Mouse (Mus musculus) brain, embryonic 14.5 days (tissue): ENCODE data around the gene Zbtb9. TPM values are rescaled to one million over a fixed set of nuclear protein-coding genes. Genes with fewer than 3 reads are reported as not detected.

Experiments used
- DNase-seq: peaks from one replicate; pipeline ENCODE4 v3.0.0-alpha.2; 2011; ENCODE audit warnings: low read depth
- CTCF ChIP-seq: fragments of 200-500 bp; IDR thresholded peaks from 2 replicates; pipeline ENCODE4 v1.5.1; 2012; ENCODE audit warnings: inconsistent platforms, mild to moderate bottlenecking, moderate library complexity, borderline replicate concordance; ENCODE audit not compliant: insufficient read depth, insufficient read length; ENCODE audit errors: extremely low read depth
- POLR2A ChIP-seq: fragments of 200-500 bp; IDR thresholded peaks from 2 replicates; pipeline ENCODE4 v1.6.1; 2012; ENCODE audit warnings: mild to moderate bottlenecking, inconsistent platforms, borderline replicate concordance; ENCODE audit not compliant: poor library complexity, insufficient read depth, insufficient read length, severe bottlenecking; ENCODE audit errors: extremely low read depth
- polyA plus RNA-seq: library from polyadenylated mRNA; depleted of rRNA; stranded (reverse); fragments of >200 nt; gene quantifications from 2 replicates; pipeline ENCODE4 v1.2.3, GENCODE M21; 2012

Zbtb9 gene
- polyA plus RNA-seq, 1 experiment, result 22.9 TPM

GRCm38 (mm10) chr17:27011167-27011566 lies 38.2 kb downstream of the Zbtb9 start:
- no peak for DNase-seq
- no peak for TF ChIP-seq POLR2A
- TF ChIP-seq CTCF, result no peak

GRCm38 (mm10) chr17:27011998-27012672 lies 39.2 kb downstream of the Zbtb9 start:
- DNase-seq, result no peak
- no peak for TF ChIP-seq POLR2A
- TF ChIP-seq CTCF, result no peak

GRCm38 (mm10) chr17:27012909-27013308 lies 39.9 kb downstream of the Zbtb9 start:
- TF ChIP-seq CTCF (no peak), POLR2A (no peak)
- no peak for DNase-seq

GRCm38 (mm10) chr17:27017564-27018499 lies 44.9 kb downstream of the Zbtb9 start:
- TF ChIP-seq POLR2A (no peak), CTCF (no peak)
- DNase-seq, result peak; percentile 93

GRCm38 (mm10) chr17:27018555-27019196 lies 45.7 kb downstream of the Zbtb9 start:
- DNase-seq, result peak; percentile 35
- TF ChIP-seq POLR2A, result no peak

- TF ChIP-seq CTCF (no peak), POLR2A (no peak)
- DNase-seq, result no peak
Measured at GRCm38 (mm10) chr17:27021076-27021475, 48.1 kb downstream of the Zbtb9 start.

- no peak for TF ChIP-seq POLR2A
- no peak for TF ChIP-seq CTCF
- DNase-seq, result no peak
Measured at GRCm38 (mm10) chr17:27021736-27022135, 48.8 kb downstream of the Zbtb9 start.

- no peak for DNase-seq
- TF ChIP-seq POLR2A (no peak), CTCF (no peak)
Measured at GRCm38 (mm10) chr17:27023342-27023741, 50.4 kb downstream of the Zbtb9 start.

GRCm38 (mm10) chr17:27025326-27025902 lies 52.4 kb downstream of the Zbtb9 start:
- TF ChIP-seq POLR2A, result no peak
- no peak for TF ChIP-seq CTCF
- no peak for DNase-seq

- TF ChIP-seq CTCF (no peak), POLR2A (no peak)
- no peak for DNase-seq
Measured at GRCm38 (mm10) chr17:27025951-27026350, 53.0 kb downstream of the Zbtb9 start.

GRCm38 (mm10) chr17:27027460-27028283 lies 54.7 kb downstream of the Zbtb9 start:
- peak; percentile 52 for DNase-seq
- TF ChIP-seq POLR2A (no peak), CTCF (no peak)
